Mouse (Mus musculus) neutrophil, adult 5-6 weeks (primary cell): ENCODE results near the gene Scn5a. TPM values are rescaled to one million over a fixed set of nuclear protein-coding genes. Genes with fewer than 3 reads are reported as not detected.

ENCODE experiments used
- ATAC-seq: fragments of 151-379, 151-347 bp; 2 replicates; pipeline ENCODE4 v1.8.0; 2017; ENCODE audit warnings: mild to moderate bottlenecking, moderate TSS enrichment; ENCODE audit not compliant: insufficient number of reproducible peaks, poor library complexity, low FRiP score, severe bottlenecking; ENCODE audit errors: extremely low read depth
- total RNA-seq: library from RNA; stranded (forward); fragments of 200-1000 nt; gene quantifications from 2 replicates; pipeline ENCODE4 v1.2.3, GENCODE M21; 2017

Scn5a gene
- total RNA-seq, 1 experiment from 2014 or later: not detected

GRCm38 (mm10) chr9:119474717-119475611 lies 103.9 kb downstream of the Scn5a start:
- no peak for ATAC-seq

- ATAC-seq: no peak
Measured at GRCm38 (mm10) chr9:119473608-119474164, 105.1 kb downstream of the Scn5a start.

- no peak for ATAC-seq
Measured at GRCm38 (mm10) chr9:119473011-119473410, 105.8 kb downstream of the Scn5a start.

GRCm38 (mm10) chr9:119472412-119472918 lies 106.4 kb downstream of the Scn5a start:
- no peak for ATAC-seq

GRCm38 (mm10) chr9:119469691-119470353 lies 109.0 kb downstream of the Scn5a start:
- no peak for ATAC-seq

- ATAC-seq: no peak
Measured at GRCm38 (mm10) chr9:119465595-119465994, 113.2 kb downstream of the Scn5a start.

- no peak for ATAC-seq
Measured at GRCm38 (mm10) chr9:119465056-119465455, 113.8 kb downstream of the Scn5a start.

GRCm38 (mm10) chr9:119460410-119460809 lies 118.4 kb downstream of the Scn5a start:
- peak; percentile 50; the same call in 1 of the 2 replicates for ATAC-seq

- ATAC-seq: no peak
Measured at GRCm38 (mm10) chr9:119457122-119457521, 121.7 kb downstream of the Scn5a start.

- ATAC-seq: no peak
Measured at GRCm38 (mm10) chr9:119455967-119456366, 122.8 kb downstream of the Scn5a start.

- no peak; the same call in 1 of the 2 replicates for ATAC-seq
Measured at GRCm38 (mm10) chr9:119445737-119446136, 133.1 kb downstream of the Scn5a start.

- ATAC-seq: peak; percentile 66
Measured at GRCm38 (mm10) chr9:119444738-119445429, 133.9 kb downstream of the Scn5a start, which contains the start of gene Exog. TSS of gene Exog (plus strand) at chr9:119444943.

GRCm38 (mm10) chr9:119438498-119439000 lies 140.3 kb downstream of the Scn5a start:
- ATAC-seq: no peak

- no peak for ATAC-seq
Measured at GRCm38 (mm10) chr9:119438065-119438464, 140.8 kb downstream of the Scn5a start.

GRCm38 (mm10) chr9:119435855-119436254 lies 143.0 kb downstream of the Scn5a start:
- ATAC-seq: no peak
